In the genomic region with DNA sequence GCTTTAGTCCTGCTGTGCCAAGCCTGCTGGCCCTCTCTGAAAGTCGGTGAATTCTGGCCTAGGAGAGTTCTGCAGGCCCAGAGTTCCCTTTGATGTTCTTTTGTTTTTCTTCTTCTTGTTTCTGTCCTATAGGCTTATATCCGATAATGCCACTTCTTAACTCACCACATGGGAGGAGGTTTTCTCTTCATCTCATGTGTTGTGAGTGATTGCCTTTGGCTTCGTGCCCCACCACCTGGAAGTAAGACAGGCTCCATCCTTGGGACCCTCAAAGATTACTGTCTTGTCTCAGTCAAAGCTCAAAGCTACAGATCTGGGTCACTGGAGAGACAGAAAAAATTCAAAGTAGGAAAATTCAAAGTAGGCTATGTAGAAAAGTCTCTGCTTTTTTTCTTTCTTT, we compare ENCODE assay signal across 19 mouse cellular contexts.
"Had no signal": no experiment of that assay in that cellular context is flagged by ENCODE, and none has a peak within 500 bp of the region (broad histone marks: within the 10 kb centered on the region; RNA-seq: fewer than 3 reads in every experiment).

No protein-coding gene starts in this region.

- H3K27ac ChIP-seq: kidney, postnatal 0 days; layer of hippocampus, adult 2 months; liver, embryonic 13.5 days; macrophage; midbrain, embryonic 12.5 days; midbrain, embryonic 15.5 days; neural tube, embryonic 13.5 days; stomach, embryonic 15.5 days had no signal

- ATAC-seq: midbrain, embryonic 15.5 days had no signal

- H3K4me3 ChIP-seq: layer of hippocampus, adult 2 months; liver, embryonic 13.5 days; midbrain, embryonic 12.5 days; midbrain, embryonic 15.5 days; myocyte; neural tube, embryonic 13.5 days; stomach, embryonic 15.5 days had no signal

- H3K27me3 ChIP-seq: liver, embryonic 13.5 days; midbrain, embryonic 12.5 days; midbrain, embryonic 15.5 days; neural tube, embryonic 13.5 days; stomach, embryonic 15.5 days had no signal

- H3K36me3 ChIP-seq: liver, embryonic 13.5 days; midbrain, embryonic 12.5 days; midbrain, embryonic 15.5 days; neural tube, embryonic 13.5 days; stomach, embryonic 15.5 days had no signal

- DNase-seq: kidney, adult 2 months; kidney, postnatal 25 days; layer of hippocampus, adult 9-11 months; liver, embryonic 13.5 days; lung, adult 2 months; lung, postnatal 14 days; retina, postnatal 1 day; right cerebral cortex, postnatal 25 days; spleen, adult 18-20 months; thymus, adult 18-20 months; thymus, postnatal 36 days had no signal

- H3K4me2 ChIP-seq: liver, embryonic 13.5 days; midbrain, embryonic 12.5 days; midbrain, embryonic 15.5 days; neural tube, embryonic 13.5 days; stomach, embryonic 15.5 days had no signal

- H3K9ac ChIP-seq: liver, embryonic 13.5 days; midbrain, embryonic 12.5 days; midbrain, embryonic 15.5 days; neural tube, embryonic 13.5 days; stomach, embryonic 15.5 days had no signal

- H3K9me3 ChIP-seq: liver, embryonic 13.5 days; midbrain, embryonic 12.5 days; midbrain, embryonic 15.5 days; neural tube, embryonic 13.5 days; stomach, embryonic 15.5 days had no signal

- H3K4me1 ChIP-seq: liver, embryonic 13.5 days; midbrain, embryonic 12.5 days; midbrain, embryonic 15.5 days; neural tube, embryonic 13.5 days; stomach, embryonic 15.5 days had no signal
